Mouse (Mus musculus) liver (tissue): Measurements from ENCODE around the gene Treml1.

Source experiments
- DNase-seq: peaks from one replicate; pipeline ENCODE4 v3.0.0-alpha.2; 2020; ENCODE audit warnings: mixed read lengths

Treml1 gene

GRCm38 (mm10) chr17:48410299-48410785 is 50.6 kb downstream of the Treml1 start:
- peak; percentile 61 for DNase-seq

GRCm38 (mm10) chr17:48411241-48411640 is 51.5 kb downstream of the Treml1 start:
- DNase-seq, result no peak

DNA sequence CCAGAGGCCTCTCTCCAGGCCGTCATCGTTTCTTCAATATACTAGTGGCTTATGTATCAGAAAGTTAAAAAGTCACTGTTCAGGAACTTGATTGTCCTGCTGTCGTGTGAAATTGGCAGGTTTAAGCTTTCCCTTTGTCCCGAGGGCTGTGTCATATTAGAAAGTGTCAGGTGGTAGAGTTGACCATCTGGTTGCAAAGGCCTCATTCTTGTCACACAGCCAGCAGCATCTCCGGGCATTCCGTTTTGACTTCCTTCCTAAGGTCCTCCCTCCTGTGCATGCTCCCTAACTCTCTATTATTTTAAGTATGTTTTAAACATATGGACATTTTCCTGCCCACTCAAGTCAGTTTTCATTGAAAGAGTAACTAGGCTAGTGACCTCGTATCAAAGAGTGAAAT is 56.3 kb downstream of the Treml1 start:
- no peak for DNase-seq
